Mouse (Mus musculus): ENCODE data around the gene Atxn1.

The Atxn1 gene

DNA sequence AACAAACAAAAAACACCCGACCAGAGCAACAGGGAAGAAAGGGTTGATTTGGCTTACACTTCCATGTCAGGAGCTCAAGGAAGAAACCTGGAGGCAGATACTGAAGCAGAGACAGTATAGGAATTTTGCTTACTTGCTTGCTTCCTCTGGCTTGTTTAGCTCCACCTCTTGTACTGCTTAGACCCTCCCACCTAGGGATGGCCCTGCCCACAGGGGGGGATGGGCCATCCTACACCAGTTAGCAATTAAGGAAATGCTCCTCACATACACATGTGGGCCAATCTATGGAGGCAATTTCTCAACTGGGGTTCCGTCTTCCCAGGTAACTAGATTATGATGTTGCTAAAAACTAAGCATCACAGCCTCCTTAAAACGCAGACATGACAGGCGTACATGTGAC lies 39.5 kb downstream of the Atxn1 start:
- DNase-seq, result no peak

DNA sequence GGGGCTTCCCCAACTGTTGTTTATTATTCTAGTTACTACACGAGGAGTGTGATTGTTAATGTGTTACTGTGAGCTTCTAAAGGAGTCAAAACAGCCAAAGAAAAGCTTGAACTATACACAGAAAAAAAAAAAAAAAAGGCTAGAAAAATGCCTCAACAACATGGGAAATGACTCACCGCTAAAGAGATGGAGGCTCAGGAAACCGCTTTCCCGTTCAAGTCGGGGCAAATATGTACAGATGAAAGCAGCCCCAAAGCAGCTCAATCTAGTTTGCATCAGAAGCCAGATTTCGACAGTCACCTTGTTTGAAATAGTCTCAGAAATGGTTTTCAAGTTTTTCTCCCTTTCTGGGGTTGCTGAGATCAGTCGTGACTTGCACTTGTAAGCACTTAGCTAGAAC lies 40.3 kb downstream of the Atxn1 start:
- no peak for DNase-seq

- no peak for DNase-seq
Measured at GRCm38 (mm10) chr13:45923086-45923485, 41.7 kb downstream of the Atxn1 start.

DNA sequence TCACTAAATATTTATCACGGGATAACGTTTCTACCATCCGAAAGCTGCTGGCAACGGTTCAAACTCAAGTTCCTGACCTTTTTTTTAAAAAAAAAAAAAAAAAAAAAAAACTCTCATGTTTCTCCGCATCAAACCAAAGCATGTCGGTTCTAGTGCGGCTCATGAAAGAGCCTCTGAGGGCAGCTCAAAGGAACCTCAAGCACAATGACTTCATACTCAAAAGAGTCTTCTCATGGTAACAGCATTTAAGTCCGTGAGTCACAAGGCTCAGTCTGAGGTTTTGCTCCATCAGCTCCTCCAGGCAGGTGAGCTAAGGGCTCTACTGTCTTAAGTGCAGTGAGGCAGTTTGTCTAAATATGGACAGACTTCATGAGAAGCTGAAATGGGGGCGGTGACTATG lies 42.3 kb downstream of the Atxn1 start:
- DNase-seq, result no peak

- no peak for DNase-seq
Measured at GRCm38 (mm10) chr13:45918956-45919711, 45.7 kb downstream of the Atxn1 start.

- peak; percentile 85 for DNase-seq
Measured at GRCm38 (mm10) chr13:45918006-45918380, 46.8 kb downstream of the Atxn1 start.

DNA sequence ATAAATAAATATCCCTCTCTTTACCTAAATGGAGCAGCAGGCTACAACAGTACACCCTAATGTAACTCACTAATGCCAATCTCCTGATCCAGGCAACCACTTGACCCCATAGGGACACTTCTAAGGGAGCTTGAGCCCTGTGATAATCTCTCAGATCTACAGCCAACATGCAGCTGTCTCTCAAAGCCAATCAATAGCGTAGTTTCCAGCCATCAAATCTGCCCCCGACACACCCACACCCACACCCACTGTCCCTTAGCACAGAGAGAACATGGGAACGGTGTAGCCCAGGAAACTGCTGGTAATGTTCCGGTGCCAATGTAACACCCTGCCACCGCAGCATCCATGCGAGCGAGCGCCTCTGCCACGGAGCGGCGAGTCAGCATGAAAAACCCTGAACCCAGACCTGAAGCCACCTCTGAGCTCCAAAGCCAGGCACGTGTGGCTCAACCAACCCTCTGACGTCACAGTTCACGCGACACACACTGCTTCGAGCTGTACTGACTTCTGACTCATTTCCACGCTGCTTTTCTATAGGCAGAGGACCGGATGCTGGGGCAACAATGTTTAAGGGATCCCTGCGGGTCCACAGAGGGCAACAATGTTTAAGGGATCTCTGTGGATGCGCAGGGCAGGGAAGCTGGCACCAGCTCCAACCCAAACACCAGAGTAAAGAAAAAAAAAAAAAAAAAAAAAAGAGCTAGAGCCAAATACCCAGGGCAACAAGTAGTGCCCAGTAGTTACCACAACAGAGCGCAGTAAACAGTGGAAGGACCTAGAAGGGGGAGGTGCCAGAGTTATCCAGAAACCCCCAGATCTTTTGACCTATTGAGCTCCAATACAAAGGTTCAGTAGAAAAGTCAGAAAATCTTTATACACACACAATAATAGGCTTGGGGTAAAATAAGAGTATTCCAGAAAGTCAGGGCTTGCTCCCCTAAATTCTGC lies 47.5 kb downstream of the Atxn1 start:
- peak; percentile 85 for DNase-seq

GRCm38 (mm10) chr13:45915921-45916320 lies 48.9 kb downstream of the Atxn1 start:
- peak; percentile 79 for DNase-seq

DNA sequence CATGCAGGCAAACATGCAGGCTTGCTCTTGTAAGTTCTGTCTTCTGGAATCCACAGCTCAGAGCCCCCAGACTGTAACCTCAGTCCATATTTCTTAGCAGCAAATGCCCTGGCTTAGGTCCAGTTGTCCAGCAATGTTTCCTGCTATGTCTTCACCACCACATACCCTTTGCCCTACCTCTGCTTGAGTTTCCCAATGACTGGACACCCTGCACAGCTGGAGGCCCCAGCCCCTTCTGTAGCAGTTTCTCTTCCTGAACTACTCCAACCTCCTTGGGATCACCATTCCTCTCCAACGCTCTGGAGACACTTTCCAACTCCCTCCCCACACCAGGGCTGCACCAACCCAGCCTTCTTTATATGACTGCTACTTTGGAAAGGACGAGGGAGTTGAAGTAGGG lies 49.8 kb downstream of the Atxn1 start:
- DNase-seq, result peak; percentile 80

GRCm38 (mm10) chr13:45914117-45914516 lies 50.7 kb downstream of the Atxn1 start:
- DNase-seq, result peak; percentile 50

GRCm38 (mm10) chr13:45911848-45912247 lies 53.0 kb downstream of the Atxn1 start:
- DNase-seq, result peak; percentile 83

GRCm38 (mm10) chr13:45911069-45911468 lies 53.7 kb downstream of the Atxn1 start:
- peak; percentile 78 for DNase-seq

- peak; percentile 81 for DNase-seq
Measured at GRCm38 (mm10) chr13:45910348-45910747, 54.5 kb downstream of the Atxn1 start.

DNA sequence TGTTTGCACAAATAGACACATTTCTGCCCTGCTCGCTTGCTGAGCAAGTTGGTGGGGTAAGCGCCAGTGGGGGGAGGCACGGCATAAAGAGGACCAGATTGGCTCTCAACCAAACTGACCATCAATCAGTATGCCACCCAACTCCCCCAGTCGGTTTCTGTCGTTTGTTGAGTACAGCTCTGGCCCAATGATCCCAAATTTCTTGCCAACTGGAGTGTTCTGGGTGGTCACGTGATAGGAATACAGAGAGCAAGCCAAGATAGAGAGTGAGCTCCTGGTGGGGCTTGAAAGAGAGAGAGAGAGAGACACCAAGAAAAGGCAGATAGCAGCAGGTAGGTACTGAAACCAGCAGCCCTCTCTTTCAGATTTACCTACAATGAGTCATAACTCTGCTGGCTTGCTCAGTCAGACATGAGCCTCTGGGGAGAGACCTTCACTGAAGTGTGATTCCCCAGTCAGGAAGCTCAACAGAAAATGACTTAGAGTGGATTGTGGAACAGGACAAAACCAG lies 57.6 kb downstream of the Atxn1 start:
- DNase-seq, result peak; percentile 94

GRCm38 (mm10) chr13:45906438-45907166 lies 58.2 kb downstream of the Atxn1 start:
- DNase-seq, result peak; percentile 90

DNA sequence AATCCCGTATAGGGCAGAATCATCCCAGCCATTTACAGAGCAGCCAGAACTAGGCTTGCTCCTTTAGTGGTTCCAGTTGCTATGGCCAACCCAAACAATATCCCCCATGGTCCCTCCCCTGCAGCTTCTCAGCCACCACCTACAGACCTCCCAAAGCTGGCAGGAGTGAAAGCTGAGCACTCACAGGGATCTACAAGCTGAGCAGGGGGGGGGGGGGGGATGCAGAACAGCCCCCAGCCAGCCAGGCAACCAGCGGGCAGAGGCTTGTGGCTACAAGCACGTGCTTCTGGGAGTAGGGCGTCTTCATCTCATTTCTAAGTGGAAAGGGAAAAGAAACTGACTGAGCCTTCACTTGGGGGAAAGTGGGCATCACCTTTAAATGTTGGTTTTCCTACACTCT lies 59.9 kb downstream of the Atxn1 start:
- peak; percentile 87 for DNase-seq

DNA sequence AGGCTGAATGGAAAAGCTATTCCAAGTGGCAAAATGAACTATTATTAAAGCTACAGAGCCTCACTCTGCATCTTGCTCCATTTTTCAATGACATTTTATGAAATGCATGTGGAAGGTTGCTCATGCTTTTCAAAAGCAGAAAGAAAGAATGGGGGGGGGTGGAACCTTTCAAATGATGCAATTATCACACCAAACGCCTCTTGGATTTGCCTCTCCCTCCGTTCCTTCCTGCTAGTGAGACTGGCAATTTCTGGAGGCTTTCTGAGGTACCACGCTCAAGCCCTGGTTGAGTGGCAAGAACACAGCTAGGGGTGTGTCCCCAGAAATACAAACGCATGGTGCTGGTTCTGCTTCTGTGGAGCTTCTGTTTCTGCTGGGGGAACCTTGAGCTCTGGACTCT lies 60.4 kb downstream of the Atxn1 start:
- DNase-seq, result no peak

GRCm38 (mm10) chr13:45903519-45904274 lies 61.1 kb downstream of the Atxn1 start:
- peak; percentile 89 for DNase-seq

GRCm38 (mm10) chr13:45902457-45902856 lies 62.4 kb downstream of the Atxn1 start:
- peak; percentile 74 for DNase-seq

DNA sequence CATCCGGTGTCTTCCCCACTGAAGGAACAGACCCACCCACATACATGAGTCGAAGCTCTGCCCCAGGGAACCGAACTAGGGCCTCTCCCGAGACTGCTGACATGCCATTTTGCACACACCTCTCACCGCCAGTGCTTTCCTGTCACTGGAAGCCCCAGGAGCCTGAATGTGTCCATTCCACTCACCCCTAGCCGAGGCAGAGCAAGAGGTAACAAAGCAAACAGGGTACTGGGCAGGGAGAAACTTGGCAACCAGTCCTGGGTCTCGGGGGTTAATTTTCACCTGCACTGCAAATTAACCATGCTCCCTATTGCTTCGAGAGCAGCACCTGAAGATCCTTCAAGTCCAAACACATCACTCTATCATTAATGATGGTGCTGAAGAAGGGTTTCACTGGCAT lies 64.0 kb downstream of the Atxn1 start:
- DNase-seq, result peak; percentile 66

DNA sequence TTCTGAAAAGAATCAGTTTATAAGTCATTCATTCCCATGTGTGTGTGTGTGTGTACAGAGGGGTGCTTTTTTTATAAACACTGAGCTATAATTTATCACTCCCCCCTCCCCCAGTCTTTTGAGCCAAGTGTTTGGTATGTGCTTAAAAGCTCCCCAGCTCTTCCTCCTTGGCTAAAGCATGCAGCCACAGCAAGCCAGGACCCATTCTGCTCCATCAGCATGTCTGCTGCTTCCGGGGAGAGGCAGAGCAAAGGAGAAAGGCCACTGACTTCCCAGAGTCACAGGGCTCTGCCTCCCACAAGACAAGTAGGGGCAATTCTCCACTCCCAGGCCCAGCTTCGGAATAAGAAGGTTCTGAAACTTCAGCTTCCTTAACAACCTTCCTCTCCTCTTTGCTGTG lies 67.2 kb downstream of the Atxn1 start:
- peak; percentile 95 for DNase-seq

- peak; percentile 80 for DNase-seq
Measured at GRCm38 (mm10) chr13:45894760-45895159, 70.0 kb downstream of the Atxn1 start.
